In genomic region chr3:30546831-30547369, GRCm38 (mm10) we compare ENCODE assay signal across 8 mouse cellular contexts. TPM values are rescaled to one million over a fixed set of nuclear protein-coding genes. Genes with fewer than 3 reads are reported as not detected.
DNase-seq lines count a peak whose midpoint lies in the region; ATAC-seq and TF ChIP-seq lines count a peak whose summit lies in the region.

No protein-coding gene starts in this region.

- H3K4me2 ChIP-seq in midbrain, postnatal 0 days (ENCODE audit: low read depth, low read length, poor library complexity, severe bottlenecking) = no peak overlapping the region
- no peak overlapping the region for H3K4me2 ChIP-seq in midbrain, embryonic 13.5 days (replicated peaks)
- H3K4me2 ChIP-seq in limb, embryonic 11.5 days (ENCODE audit: low read depth, severe bottlenecking) = no peak overlapping the region

- no peaks in the 10 kb centered on the region for H3K36me3 ChIP-seq in midbrain, postnatal 0 days (ENCODE audit: insufficient read depth, low read length)
- H3K36me3 ChIP-seq in midbrain, embryonic 13.5 days = no peaks in the 10 kb centered on the region
- no peaks in the 10 kb centered on the region for H3K36me3 ChIP-seq in limb, embryonic 11.5 days (ENCODE audit: control insufficient read depth, insufficient read depth, low read length)

- no peak for TF ChIP-seq CTCF in midbrain, postnatal 0 days (IDR thresholded peaks at IDR 0.05)

- ATAC-seq in midbrain, postnatal 0 days (ENCODE audit: low FRiP score) = no peak
- no peak for ATAC-seq in midbrain, embryonic 13.5 days
- ATAC-seq in frontal cortex, adult (ENCODE audit: low TSS enrichment) = peak; percentile 17; the same call in 1 of the 2 replicates
- no peak for ATAC-seq in limb, embryonic 11.5 days (ENCODE audit: insufficient number of reproducible peaks, low FRiP score, low TSS enrichment, low read depth)
- ATAC-seq in CD4-positive, CD25-positive, alpha-beta regulatory T cell, adult 4 months = no peak

- no peaks in the 10 kb centered on the region for H3K27me3 ChIP-seq in midbrain, postnatal 0 days (ENCODE audit: insufficient read depth, low read length)
- no peaks in the 10 kb centered on the region for H3K27me3 ChIP-seq in midbrain, embryonic 13.5 days
- H3K27me3 ChIP-seq in limb, embryonic 11.5 days (ENCODE audit: control insufficient read depth, insufficient read depth, low read length) = no peaks in the 10 kb centered on the region

- no peak overlapping the region for H3K9ac ChIP-seq in midbrain, postnatal 0 days (replicated peaks; ENCODE audit: low read length, poor library complexity, severe bottlenecking)
- H3K9ac ChIP-seq in midbrain, embryonic 13.5 days (replicated peaks) = no peak overlapping the region
- H3K9ac ChIP-seq in limb, embryonic 11.5 days (ENCODE audit: low read length) = no peak overlapping the region

- intact Hi-C loops in heart, postnatal 14 days (cut with DNase I) = no loop called here

- no peak overlapping the region for H3K27ac ChIP-seq in midbrain, postnatal 0 days (ENCODE audit: low read depth, low read length)
- H3K27ac ChIP-seq in midbrain, embryonic 13.5 days = no peak overlapping the region
- no peak overlapping the region for H3K27ac ChIP-seq in limb, embryonic 11.5 days (replicated peaks; ENCODE audit: low read depth, low read length)

- WGBS in midbrain, postnatal 0 days = 66% methylated on average over 11 of the region's 11 CpGs
- 71% methylated on average over 11 of the region's 11 CpGs for WGBS in midbrain, embryonic 13.5 days
- 63% methylated on average over 11 of the region's 11 CpGs for WGBS in limb, embryonic 11.5 days

- no peaks in the 10 kb centered on the region for H3K4me1 ChIP-seq in midbrain, postnatal 0 days (ENCODE audit: insufficient read depth, low read length)
- H3K4me1 ChIP-seq in midbrain, embryonic 13.5 days (replicated peaks) = no peaks in the 10 kb centered on the region
- H3K4me1 ChIP-seq in limb, embryonic 11.5 days (ENCODE audit: control insufficient read depth, insufficient read depth, low read length) = peaks cover 21% of the 10 kb centered on the region

- DNase-seq in midbrain, postnatal 0 days (ENCODE audit: low spot score) = peak; percentile 56
- DNase-seq in heart, postnatal 14 days = peak; percentile 81 to 85
- peak; percentile 34 for DNase-seq in limb, embryonic 11.5 days (ENCODE audit: low spot score)
- DNase-seq in right cerebral cortex, postnatal 4 days = peak; percentile 43
- DNase-seq in embryo, embryonic 11 days = no peak

- no peak overlapping the region for H3K4me3 ChIP-seq in midbrain, postnatal 0 days (ENCODE audit: low read depth, low read length)
- H3K4me3 ChIP-seq in midbrain, embryonic 13.5 days (replicated peaks) = no peak overlapping the region
- H3K4me3 ChIP-seq in limb, embryonic 11.5 days (ENCODE audit: low read depth, low read length) = no peak overlapping the region

- no peaks in the 10 kb centered on the region for H3K9me3 ChIP-seq in midbrain, postnatal 0 days (ENCODE audit: low read length)
- no peaks in the 10 kb centered on the region for H3K9me3 ChIP-seq in midbrain, embryonic 13.5 days
- H3K9me3 ChIP-seq in limb, embryonic 11.5 days (ENCODE audit: control insufficient read depth, low read length) = no peaks in the 10 kb centered on the region

RNA-seq across cellular contexts. Expression of gene Mecom, which starts 0.9 kb away (rescaled TPM):
- total RNA-seq in midbrain, postnatal 0 days (2014; rRNA removed) = 4.7 and 5.1 TPM in 2 replicates
- polyA plus RNA-seq in midbrain, postnatal 0 days (2015; fragmentation: Nextera tagmentation; extraction: Ambion mirVana) = 2.0 and 2.6 TPM in 2 replicates
- polyA plus RNA-seq in midbrain, embryonic 13.5 days (2015; fragmentation: Nextera tagmentation; extraction: Ambion mirVana) = 11.1 and 13.4 TPM in 2 replicates
- 10 to 100 TPM; 21.8 to 28.1 TPM for total RNA-seq in heart, postnatal 14 days (2021)
- 218 and 228 TPM in 2 replicates for polyA plus RNA-seq in limb, embryonic 11.5 days (2014; fragmentation: Nextera tagmentation; extraction: Ambion mirVana)
- polyA plus RNA-seq in CD4-positive, CD25-positive, alpha-beta regulatory T cell, adult 4 months (2017; shearing (Covaris generic)) = under 1 TPM in 1 of 2 experiments, not detected in 1; 0.39 TPM

RNA-seq across cellular contexts. Expression of gene Actrt3, which starts 52.8 kb away (rescaled TPM):
- 0.16 and 0.52 TPM in 2 replicates for total RNA-seq in midbrain, postnatal 0 days (2014; rRNA removed)
- polyA plus RNA-seq in midbrain, postnatal 0 days (2015; fragmentation: Nextera tagmentation; extraction: Ambion mirVana) = 0.42 and 0.79 TPM in 2 replicates
- 0.17 and 0.23 TPM in 2 replicates for polyA plus RNA-seq in midbrain, embryonic 13.5 days (2015; fragmentation: Nextera tagmentation; extraction: Ambion mirVana)
- total RNA-seq in heart, postnatal 14 days (2021) = not detected
- polyA plus RNA-seq in limb, embryonic 11.5 days (2014; fragmentation: Nextera tagmentation; extraction: Ambion mirVana) = 0.24 TPM in 1 of 2 replicates, not detected in the other
- polyA plus RNA-seq in CD4-positive, CD25-positive, alpha-beta regulatory T cell, adult 4 months (2017; shearing (Covaris generic)) = under 1 TPM; 0.22 to 0.42 TPM

RNA-seq across cellular contexts. Expression of gene Mynn, which starts 55.0 kb away (rescaled TPM):
- 17.2 and 23.8 TPM in 2 replicates for total RNA-seq in midbrain, postnatal 0 days (2014; rRNA removed)
- polyA plus RNA-seq in midbrain, postnatal 0 days (2015; fragmentation: Nextera tagmentation; extraction: Ambion mirVana) = 17.1 and 19.0 TPM in 2 replicates
- polyA plus RNA-seq in midbrain, embryonic 13.5 days (2015; fragmentation: Nextera tagmentation; extraction: Ambion mirVana) = 35.4 and 39.6 TPM in 2 replicates
- 10 to 100 TPM; 13.9 to 18.4 TPM for total RNA-seq in heart, postnatal 14 days (2021)
- 32.1 and 37.8 TPM in 2 replicates for polyA plus RNA-seq in limb, embryonic 11.5 days (2014; fragmentation: Nextera tagmentation; extraction: Ambion mirVana)
- 10 to 100 TPM; 38.6 to 40.9 TPM for polyA plus RNA-seq in CD4-positive, CD25-positive, alpha-beta regulatory T cell, adult 4 months (2017; shearing (Covaris generic))

Comparison
In these comparisons a context has a peak if more than half of its experiments do, and no peak if none do; other contexts are left out.
1. RNA of gene Mecom, which starts 0.9 kb away (polyA plus RNA-seq): 218 to 228 TPM in limb, embryonic 11.5 days; 11.1 to 13.4 TPM in midbrain, embryonic 13.5 days, 2.0 to 2.6 TPM in midbrain, postnatal 0 days and 0.39 TPM in CD4-positive, CD25-positive, alpha-beta regulatory T cell, adult 4 months; every median in the first group is over 10 times any median in the second.